Mouse (Mus musculus) intestine, embryonic 16.5 days (tissue): ENCODE results near the gene Tmem88b. TPM values are rescaled to one million over a fixed set of nuclear protein-coding genes. Genes with fewer than 3 reads are reported as not detected.
"Not testable (repeated sequence)": the region's sequence is repeated elsewhere in the genome, so short reads cannot be mapped to it uniquely, and the experiment has no call there.

ENCODE experiments used
- ATAC-seq: fragments of 200-750 bp; cut with Nextera tagmentation; 2 replicates; pipeline ENCODE4 v1.8.0; 2017; ENCODE audit warnings: moderate TSS enrichment, moderate library complexity
- H3K27ac ChIP-seq: fragments of 300-500 bp; sonication (generic); 2 replicates; pipeline ENCODE4 v1.5.1; 2014; ENCODE audit warnings: mild to moderate bottlenecking, low read length
- H3K27me3 ChIP-seq: fragments of 300-500 bp; sonication (generic); replicated peaks from 2 replicates; pipeline ENCODE4 v1.6.1; 2014; ENCODE audit warnings: low read length, control low read depth, mixed read lengths; ENCODE audit not compliant: control insufficient read depth, insufficient read depth
- H3K36me3 ChIP-seq: fragments of 300-500 bp; sonication (generic); 2 replicates; pipeline ENCODE4 v1.6.1; 2014; ENCODE audit warnings: low read length, control low read depth; ENCODE audit not compliant: control insufficient read depth, insufficient read depth
- H3K4me1 ChIP-seq: fragments of 300-500 bp; sonication (generic); 2 replicates; pipeline ENCODE4 v1.6.1; 2014; ENCODE audit warnings: low read length, control low read depth, mixed read lengths; ENCODE audit not compliant: control insufficient read depth, insufficient read depth
- H3K4me2 ChIP-seq: fragments of 300-500 bp; sonication (generic); 2 replicates; pipeline ENCODE4 v1.6.1; 2014; ENCODE audit warnings: low read depth, low read length, control low read depth
- H3K4me3 ChIP-seq: fragments of 300-500 bp; sonication (generic); 2 replicates; pipeline ENCODE4 v1.5.1; 2014; ENCODE audit warnings: mild to moderate bottlenecking, low read length
- H3K9ac ChIP-seq: fragments of 300-500 bp; sonication (generic); 2 replicates; pipeline ENCODE4 v1.6.1; 2014; ENCODE audit warnings: low read depth, low read length
- H3K9me3 ChIP-seq: fragments of 300-500 bp; sonication (generic); 2 replicates; pipeline ENCODE4 v1.6.1; 2016; ENCODE audit warnings: low read length, control low read depth; ENCODE audit not compliant: control insufficient read depth
- WGBS: fragments of 180-500 bp; shearing (Covaris S2); extraction: QIAGEN DNeasy Blood & Tissue Kit; methylation state at CpG from one replicate; pipeline ENCODE4 v1.1.7; 2014; 5-methylcytosine and 5-hydroxymethylcytosine counted together
- polyA plus RNA-seq: library from polyadenylated mRNA; unstranded; fragments of >200 nt; fragmentation: Nextera tagmentation; extraction: Ambion mirVana; gene quantifications from 2 replicates; pipeline ENCODE4 v1.2.1, GENCODE M21; 2015

Gene Tmem88b
- polyA plus RNA-seq, 1 experiment from 2014 or later, result 0.89 TPM

DNA sequence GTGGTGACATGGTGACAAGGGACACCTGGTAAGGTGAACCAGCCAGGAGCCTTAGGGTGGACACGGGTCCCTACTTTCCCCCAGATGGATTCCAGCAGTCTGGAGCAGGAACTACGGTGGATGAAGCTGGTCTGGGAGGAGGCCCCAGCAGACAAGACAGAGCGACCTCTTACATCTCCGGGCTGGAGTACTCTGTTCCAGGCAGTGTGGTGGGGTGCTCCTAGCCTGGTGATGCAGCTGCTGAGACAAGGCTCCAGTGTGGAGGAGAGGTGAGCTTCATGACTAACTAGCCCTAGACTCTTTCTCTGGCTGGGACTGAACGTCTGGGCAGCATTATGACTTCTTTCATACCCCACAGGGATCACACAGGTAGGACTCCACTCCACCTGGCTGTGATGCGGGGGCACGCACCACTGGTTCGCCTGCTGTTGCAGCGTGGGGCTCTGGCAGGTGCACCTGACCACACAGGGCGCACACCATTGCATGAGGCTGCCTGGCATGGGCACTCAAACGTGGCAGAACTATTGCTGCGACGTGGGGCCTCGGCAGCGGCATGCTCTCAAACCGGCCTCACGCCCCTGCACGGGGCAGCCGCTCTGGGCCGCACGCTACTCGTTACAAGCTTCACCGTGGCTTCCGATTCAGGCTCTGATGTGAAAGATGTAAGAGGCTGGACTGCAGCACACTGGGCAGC, 5.7 kb upstream of the Tmem88b start:
- Histone ChIP-seq H3K4me2 (no peak overlapping the region), H3K9me3 (no peaks in the 10 kb centered on the region), H3K27me3 (no peaks in the 10 kb centered on the region), H3K4me1 (no peaks in the 10 kb centered on the region), H3K36me3 (no peaks in the 10 kb centered on the region), H3K27ac (no peak overlapping the region), H3K9ac (0 out of 2 replicates have a peak overlapping the region, but pooled peaks have one; percentile 29), H3K4me3 (no peak overlapping the region)
- WGBS, result 72% methylated on average over 24 of the region's 24 CpGs
- 0 out of 2 replicates have a peak, but pooled peaks have one; percentile 17 for ATAC-seq

DNA sequence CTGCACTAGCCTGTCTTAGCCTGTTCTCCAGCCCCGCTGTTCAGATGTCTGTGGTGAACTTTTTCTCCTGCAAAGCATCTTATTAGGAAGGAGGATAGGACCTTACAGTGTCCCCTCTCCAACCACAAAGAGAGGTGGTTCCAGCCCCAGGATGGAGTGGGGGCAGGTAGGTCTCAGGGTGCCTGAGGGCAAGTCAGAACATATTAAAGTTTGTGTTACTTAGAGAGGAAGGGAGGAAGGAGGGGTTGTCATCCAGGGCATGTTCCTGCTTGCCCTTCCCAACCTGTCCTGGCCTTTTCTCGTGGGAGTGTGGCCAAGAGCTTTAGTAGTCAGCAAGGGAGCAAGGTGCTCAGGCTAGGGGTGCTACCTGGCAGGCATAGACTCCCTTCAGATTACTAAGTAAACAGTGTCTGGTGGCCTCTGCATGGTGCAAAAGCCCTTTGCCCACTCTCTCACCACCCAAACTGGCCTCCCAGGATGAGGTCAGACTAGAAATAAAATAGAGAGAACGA, 5.0 kb upstream of the Tmem88b start:
- 0 out of 2 replicates have a peak, but pooled peaks cover under 1% of the 10 kb centered on the region for H3K4me1 ChIP-seq
- H3K4me3 ChIP-seq, result no peak overlapping the region
- H3K36me3 ChIP-seq, result no peaks in the 10 kb centered on the region
- no peaks in the 10 kb centered on the region for H3K9me3 ChIP-seq
- no peak overlapping the region for H3K4me2 ChIP-seq
- peak; percentile 55; the same call in 1 of the 2 replicates for ATAC-seq
- 60% methylated on average over 3 of the region's 3 CpGs for WGBS
- no peaks in the 10 kb centered on the region for H3K27me3 ChIP-seq
- H3K27ac ChIP-seq, result no peak overlapping the region
- no peak overlapping the region for H3K9ac ChIP-seq

DNA sequence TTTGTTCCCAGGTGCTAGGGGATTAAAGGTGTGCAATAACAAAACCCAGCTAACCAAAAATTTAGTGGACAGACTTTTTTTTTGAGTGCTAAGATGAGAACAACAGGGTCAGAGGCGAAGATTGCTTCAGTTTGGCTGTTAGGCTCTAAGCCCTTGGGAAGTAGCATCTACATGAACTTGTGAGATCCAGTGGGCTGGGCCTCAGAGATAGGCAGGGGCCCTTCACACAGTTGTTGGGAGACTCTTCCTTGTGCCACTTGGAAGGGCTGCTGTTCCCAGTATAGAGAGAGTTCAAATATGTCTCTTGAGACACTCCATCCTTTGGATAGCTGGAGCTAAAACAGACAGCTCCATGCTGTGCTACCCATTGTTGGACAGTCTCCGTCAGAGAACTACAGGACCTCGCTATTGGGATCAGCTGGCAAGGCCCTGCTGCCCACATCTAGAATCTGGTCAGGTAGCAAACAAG, 4.4 kb upstream of the Tmem88b start, which contains the start of gene Ankrd65:
TSS of gene Ankrd65 (plus strand) at position 419 of the 469 bp plus-strand sequence.
- no peak within 1 kb of the TSS for H3K4me2 ChIP-seq
- no peak for ATAC-seq
- H3K36me3 ChIP-seq, result no peaks in the 10 kb centered on the region
- H3K4me1 ChIP-seq, result 0 out of 2 replicates have a peak, but pooled peaks cover 7% of the 10 kb centered on the region
- no peaks in the 10 kb centered on the region for H3K27me3 ChIP-seq
- 69% methylated on average over 3 of the region's 3 CpGs for WGBS
- no peak within 1 kb of the TSS for H3K27ac ChIP-seq
- no peaks in the 10 kb centered on the region for H3K9me3 ChIP-seq
- no peak within 1 kb of the TSS for H3K4me3 ChIP-seq
- 0 out of 2 replicates have a peak within 1 kb of the TSS, but pooled peaks have one; percentile 29 for H3K9ac ChIP-seq

DNA sequence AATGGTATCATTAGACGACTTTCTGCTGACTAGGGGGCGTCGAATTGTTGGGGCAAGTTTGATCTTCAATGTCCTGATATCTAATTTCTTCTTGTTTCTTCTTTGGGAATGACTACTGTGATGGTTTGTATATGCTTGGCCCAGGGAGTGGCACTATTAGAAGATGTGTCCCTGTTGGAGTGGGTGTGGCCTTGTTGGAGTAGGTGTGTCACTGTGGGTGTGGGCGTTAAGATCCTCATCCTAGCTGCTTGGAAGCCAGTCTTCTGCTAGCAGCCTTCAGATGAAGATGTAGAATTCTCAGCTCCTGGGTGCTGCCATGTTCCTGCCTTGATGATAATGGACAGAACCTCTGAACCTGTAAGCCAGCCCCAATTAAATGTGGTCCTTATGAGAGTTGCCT, 3.2 kb upstream of the Tmem88b start:
- H3K27me3 ChIP-seq, ATAC-seq, H3K4me3 ChIP-seq, H3K9ac ChIP-seq, H3K36me3 ChIP-seq, H3K4me2 ChIP-seq, H3K27ac ChIP-seq, H3K9me3 ChIP-seq: not testable (repeated sequence)
- H3K4me1 ChIP-seq, result peaks cover 12% of the 10 kb centered on the region
- WGBS, result 78% methylated on average over 4 of the region's 4 CpGs

DNA sequence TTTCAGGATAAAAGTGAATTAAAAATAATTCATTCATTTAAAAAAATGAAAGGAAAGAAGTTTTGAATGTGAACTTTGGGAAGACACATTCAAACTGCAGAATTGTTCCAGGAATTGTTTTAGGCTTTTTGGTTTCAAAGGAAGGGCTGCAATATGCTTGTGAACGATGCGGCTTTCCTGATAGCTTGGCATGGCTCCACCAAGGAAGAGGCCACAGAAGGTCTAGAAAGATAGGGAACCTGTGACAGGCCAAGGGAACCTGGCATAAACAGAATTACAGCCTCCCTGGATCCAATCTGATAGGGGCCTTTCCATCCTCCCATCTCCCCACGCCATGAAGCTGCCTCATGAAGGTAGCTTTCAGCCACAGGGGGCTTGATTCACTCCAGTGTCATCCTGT, 2.6 kb upstream of the Tmem88b start:
- Histone ChIP-seq H3K36me3 (no peaks in the 10 kb centered on the region), H3K4me1 (peaks cover 12% of the 10 kb centered on the region), H3K27ac (no peak overlapping the region), H3K9me3 (no peaks in the 10 kb centered on the region), H3K4me3 (no peak overlapping the region), H3K9ac (no peak overlapping the region), H3K4me2 (no peak overlapping the region), H3K27me3 (no peaks in the 10 kb centered on the region)
- no peak for ATAC-seq
- WGBS, result 68% methylated on average over 3 of the region's 3 CpGs

DNA sequence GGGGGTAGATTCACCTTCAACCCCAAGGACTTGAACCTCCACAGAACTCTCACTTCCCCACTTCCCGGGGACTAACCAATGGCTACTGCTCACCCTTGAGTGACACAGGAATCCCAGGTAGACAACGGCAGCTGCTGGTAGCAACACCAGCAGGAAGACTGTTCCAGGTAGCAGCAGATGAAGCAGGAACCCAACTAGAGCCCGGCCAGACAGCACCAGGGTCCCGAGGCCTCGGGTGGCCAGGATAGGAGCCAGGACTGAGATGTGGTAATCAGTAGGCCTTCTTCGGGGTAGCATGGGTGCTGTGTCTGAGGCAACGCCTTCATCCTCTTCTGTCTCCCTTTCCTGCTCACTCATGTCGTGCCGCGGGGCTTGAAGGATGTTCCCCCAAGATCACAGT, 428 bp downstream of the Tmem88b start:
- Histone ChIP-seq H3K9ac (0 out of 2 replicates have a peak overlapping the region, but pooled peaks have one; percentile 24), H3K9me3 (no peaks in the 10 kb centered on the region), H3K4me2 (no peak overlapping the region), H3K4me1 (peaks cover 16% of the 10 kb centered on the region), H3K27ac (peak overlapping the region; percentile 23; the same call in 1 of the 2 replicates), H3K36me3 (no peaks in the 10 kb centered on the region), H3K27me3 (no peaks in the 10 kb centered on the region), H3K4me3 (no peak overlapping the region)
- ATAC-seq, result no peak
- whole genome bisulfite sequencing, result 83% methylated on average over 10 of the region's 10 CpGs

DNA sequence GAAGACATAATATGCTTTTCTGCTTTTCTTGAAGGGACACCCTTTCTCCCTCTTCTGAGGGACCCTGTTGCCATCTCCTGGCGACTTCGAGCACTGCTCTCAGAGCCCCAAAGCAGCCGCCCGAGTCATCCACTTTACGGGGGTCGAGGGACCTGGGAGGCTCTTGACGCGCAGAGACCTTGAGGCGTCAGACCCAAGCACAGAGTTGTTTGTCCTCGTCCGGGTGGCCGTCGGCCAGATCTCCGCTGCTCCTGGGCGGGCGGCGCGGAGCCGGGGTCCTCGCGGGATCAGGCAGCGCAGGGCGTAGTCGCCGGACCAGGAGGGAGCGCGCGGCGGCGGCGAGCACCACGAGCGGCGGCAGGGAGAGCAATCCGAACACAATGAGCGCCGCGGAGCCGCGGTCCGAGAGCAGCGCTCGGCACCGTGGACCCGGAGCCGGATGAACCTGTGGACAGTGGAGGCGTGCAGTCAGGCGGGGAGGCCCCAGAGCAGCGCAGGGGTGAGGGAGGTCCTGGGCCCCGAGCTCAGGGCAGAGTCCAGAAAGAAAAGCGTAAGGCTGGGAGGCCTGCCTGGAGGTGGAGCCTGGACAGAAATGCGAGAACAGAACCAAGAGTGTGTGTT, 1.5 kb downstream of the Tmem88b start:
- ATAC-seq, result peak; percentile 94
- H3K4me3 ChIP-seq, result peak overlapping the region; percentile 76
- no peaks in the 10 kb centered on the region for H3K36me3 ChIP-seq
- H3K27me3 ChIP-seq, result no peaks in the 10 kb centered on the region
- peak overlapping the region; percentile 73 for H3K4me2 ChIP-seq
- no peaks in the 10 kb centered on the region for H3K9me3 ChIP-seq
- under 1% methylated on average over 52 of the region's 52 CpGs for WGBS
- H3K27ac ChIP-seq, result peak overlapping the region; percentile 97
- H3K4me1 ChIP-seq, result peaks cover 16% of the 10 kb centered on the region
- peak overlapping the region; percentile 91 for H3K9ac ChIP-seq

DNA sequence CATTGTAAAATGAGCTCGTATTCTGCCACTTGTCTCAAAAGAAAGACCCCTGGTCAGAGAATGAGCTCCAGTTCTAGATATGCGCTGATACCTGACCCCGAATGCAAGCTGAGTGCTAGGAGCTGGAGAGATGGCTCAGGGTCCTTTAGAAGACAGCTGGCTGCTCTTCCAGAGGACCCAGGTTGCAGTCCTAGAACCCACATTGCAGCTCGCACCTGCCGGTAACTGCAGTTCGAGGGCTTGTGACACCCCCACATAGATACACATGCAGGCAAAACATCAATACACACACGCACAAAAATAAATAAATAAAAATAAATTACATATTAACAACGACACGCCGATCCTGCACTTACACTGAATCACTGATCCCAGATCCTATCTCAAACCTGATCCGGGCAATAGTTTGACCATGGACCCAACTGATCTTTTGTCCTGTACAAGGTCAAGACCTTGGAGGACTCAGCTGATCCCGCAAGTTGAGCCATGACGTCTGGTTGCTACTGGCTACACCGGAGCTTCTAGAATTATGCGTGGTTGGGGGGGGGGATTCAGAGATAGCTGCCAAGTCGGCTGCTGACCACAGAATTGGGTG, 2.1 kb downstream of the Tmem88b start:
- 30% methylated on average over 16 of the region's 16 CpGs for WGBS

DNA sequence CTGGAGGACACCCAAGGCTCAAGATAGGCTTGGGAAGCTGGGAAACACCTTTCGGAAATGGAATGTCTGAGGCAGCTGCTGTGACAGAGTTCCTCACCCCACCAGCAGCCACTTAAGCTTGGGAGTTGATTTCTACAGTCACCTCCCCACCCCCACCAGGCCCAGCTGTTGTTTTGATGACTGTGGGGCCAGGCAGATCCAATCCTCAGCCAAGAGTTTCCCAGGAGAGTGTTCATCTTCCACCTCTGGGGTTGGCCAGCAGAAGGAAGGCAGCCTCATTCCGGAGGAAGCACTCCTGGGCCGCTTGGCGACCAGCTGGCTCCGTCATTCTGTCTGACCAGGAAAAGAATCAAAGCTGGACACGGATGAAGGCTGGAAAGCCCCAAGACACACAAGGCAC, 4.8 kb downstream of the Tmem88b start:
- Histone ChIP-seq H3K27me3 (no peaks in the 10 kb centered on the region), H3K4me3 (no peak overlapping the region), H3K27ac (peak overlapping the region; percentile 23; the same call in 1 of the 2 replicates), H3K4me1 (peaks cover 27% of the 10 kb centered on the region), H3K9me3 (no peaks in the 10 kb centered on the region), H3K9ac (no peak overlapping the region), H3K4me2 (no peak overlapping the region), H3K36me3 (no peaks in the 10 kb centered on the region)
- ATAC-seq, result no peak
- 33% methylated on average over 6 of the region's 6 CpGs for WGBS

More for the DNA sequence above, 2.1 kb downstream of the Tmem88b start:
- H3K27me3 ChIP-seq, result no peaks in the 10 kb centered on the region
- H3K27ac ChIP-seq, result peak overlapping the region; percentile 97
- H3K9ac ChIP-seq, result peak overlapping the region; percentile 91
- ATAC-seq, result peak; percentile 5; the same call in 1 of the 2 replicates
- peak overlapping the region; percentile 73 for H3K4me2 ChIP-seq
- H3K9me3 ChIP-seq, result no peaks in the 10 kb centered on the region
- H3K4me3 ChIP-seq, result peak overlapping the region; percentile 76
- H3K36me3 ChIP-seq, result no peaks in the 10 kb centered on the region
- H3K4me1 ChIP-seq, result peaks cover 16% of the 10 kb centered on the region
